In genomic region chr2:73490466-73490865, GRCm38 (mm10) we compare ENCODE assay signal across 17 mouse cellular contexts. TPM values are rescaled to one million over a fixed set of nuclear protein-coding genes. Genes with fewer than 3 reads are reported as not detected.
A peak's percentile ranks its signal among the peaks of the same experiment; 100 is the strongest.
DNase-seq lines count a peak whose midpoint lies in the region; ATAC-seq and TF ChIP-seq lines count a peak whose summit lies in the region.
"Had no signal": no experiment of that assay in that cellular context is flagged by ENCODE, and none has a peak within 500 bp of the region (broad histone marks: within the 10 kb centered on the region; RNA-seq: fewer than 3 reads in every experiment).

No protein-coding gene starts in this region.

- ATAC-seq in intestine, embryonic 14.5 days (replicated peaks; ENCODE audit: low FRiP score, low TSS enrichment, low read depth), result no peak
- ATAC-seq in intestine, postnatal 0 days, result no peak
- ATAC-seq in lung, postnatal 0 days, result peak; percentile 55
- no peak for ATAC-seq in stomach, embryonic 16.5 days (ENCODE audit: insufficient read depth, low FRiP score)

- no peak for DNase-seq in heart, embryonic 10.5 days (ENCODE audit: low spot score)
- DNase-seq in heart, adult 9 months (ENCODE audit: low spot score in 2 of 2), result no peak
- DNase-seq in intestine, embryonic 14.5 days (ENCODE audit: low spot score), result no peak
- no peak for DNase-seq in lung, postnatal 0 days (ENCODE audit: low spot score)
- no peak for DNase-seq in lung, postnatal 10 days
- DNase-seq in gastrocnemius, postnatal 10 days, result no peak
- DNase-seq: adrenal gland, adult 8-10 months; gastrocnemius, postnatal 25 days; kidney, adult 9 months; layer of hippocampus, postnatal 36 days; right cerebral cortex, adult 18-20 months had no signal

- 54% methylated on average over 1 of the region's 1 CpGs for WGBS in heart, embryonic 10.5 days
- 94% methylated on average over 1 of the region's 1 CpGs for WGBS in intestine, embryonic 14.5 days
- WGBS in intestine, postnatal 0 days, result 52% methylated on average over 1 of the region's 1 CpGs
- 22% methylated on average over 1 of the region's 1 CpGs for WGBS in lung, postnatal 0 days
- WGBS in stomach, embryonic 16.5 days, result 80% methylated on average over 1 of the region's 1 CpGs

- H3K9me3 ChIP-seq in heart, embryonic 10.5 days, result no peaks in the 10 kb centered on the region
- H3K9me3 ChIP-seq in intestine, embryonic 14.5 days (ENCODE audit: control insufficient read depth, low read length), result no peaks in the 10 kb centered on the region
- no peaks in the 10 kb centered on the region for H3K9me3 ChIP-seq in intestine, postnatal 0 days (ENCODE audit: control insufficient read depth)
- no peaks in the 10 kb centered on the region for H3K9me3 ChIP-seq in lung, postnatal 0 days (ENCODE audit: low read length)
- H3K9me3 ChIP-seq in stomach, embryonic 16.5 days (replicated peaks; ENCODE audit: control insufficient read depth, low read length), result no peaks in the 10 kb centered on the region
- H3K9me3 ChIP-seq: embryonic facial prominence, embryonic 12.5 days; hindbrain, embryonic 10.5 days; liver, embryonic 15.5 days had no signal

- H3K27me3 ChIP-seq in heart, embryonic 10.5 days (ENCODE audit: insufficient read depth, poor library complexity, severe bottlenecking), result no peaks in the 10 kb centered on the region
- no peaks in the 10 kb centered on the region for H3K27me3 ChIP-seq in intestine, embryonic 14.5 days (replicated peaks; ENCODE audit: control insufficient read depth, insufficient read depth, low read length)
- H3K27me3 ChIP-seq in intestine, postnatal 0 days (replicated peaks; ENCODE audit: control insufficient read depth, insufficient read depth, low read length), result no peaks in the 10 kb centered on the region
- H3K27me3 ChIP-seq in lung, postnatal 0 days (replicated peaks; ENCODE audit: insufficient read depth, low read length), result no peaks in the 10 kb centered on the region
- no peaks in the 10 kb centered on the region for H3K27me3 ChIP-seq in stomach, embryonic 16.5 days (ENCODE audit: control insufficient read depth, insufficient read depth, low read length)
- H3K27me3 ChIP-seq: CH12.LX; embryonic facial prominence, embryonic 12.5 days; liver, embryonic 15.5 days had no signal

- peaks cover 38% of the 10 kb centered on the region for H3K4me1 ChIP-seq in heart, embryonic 10.5 days
- peaks cover 24% of the 10 kb centered on the region for H3K4me1 ChIP-seq in intestine, embryonic 14.5 days (replicated peaks; ENCODE audit: control insufficient read depth, insufficient read depth, low read length)
- H3K4me1 ChIP-seq in intestine, postnatal 0 days (replicated peaks; ENCODE audit: control insufficient read depth, insufficient read depth, low read length), result peaks cover 8% of the 10 kb centered on the region
- H3K4me1 ChIP-seq in lung, postnatal 0 days (ENCODE audit: insufficient read depth, low read depth, low read length), result peaks cover 9% of the 10 kb centered on the region; the same call in 1 of the 2 replicates
- peaks cover 9% of the 10 kb centered on the region for H3K4me1 ChIP-seq in stomach, embryonic 16.5 days (ENCODE audit: control insufficient read depth, insufficient read depth, low read length)

- H3K4me2 ChIP-seq in intestine, embryonic 14.5 days (ENCODE audit: low read length), result no peak overlapping the region
- H3K4me2 ChIP-seq in intestine, postnatal 0 days (replicated peaks; ENCODE audit: low read depth), result no peak overlapping the region
- H3K4me2 ChIP-seq in lung, postnatal 0 days (replicated peaks; ENCODE audit: low read depth, low read length), result no peak overlapping the region
- no peak overlapping the region for H3K4me2 ChIP-seq in stomach, embryonic 16.5 days (ENCODE audit: low read depth, low read length)
- H3K4me2 ChIP-seq: embryonic facial prominence, embryonic 12.5 days; liver, embryonic 15.5 days had no signal

- TF ChIP-seq EP300 in lung, postnatal 0 days (IDR thresholded peaks at IDR 0.05), result no peak

- no peak for TF ChIP-seq CTCF in intestine, postnatal 0 days (IDR thresholded peaks at IDR 0.05; ENCODE audit: low read depth)
- TF ChIP-seq CTCF in lung, postnatal 0 days (IDR thresholded peaks at IDR 0.05), result no peak

- peak overlapping the region; percentile 52 for H3K27ac ChIP-seq in heart, embryonic 10.5 days
- peak overlapping the region; percentile 4; the same call in 1 of the 2 replicates for H3K27ac ChIP-seq in intestine, embryonic 14.5 days (ENCODE audit: low read depth)
- no peak overlapping the region for H3K27ac ChIP-seq in intestine, postnatal 0 days (ENCODE audit: low read depth, low read length)
- H3K27ac ChIP-seq in lung, postnatal 0 days (ENCODE audit: low read length), result 0 out of 2 replicates have a peak overlapping the region, but pooled peaks have one; percentile 1
- H3K27ac ChIP-seq in stomach, embryonic 16.5 days (ENCODE audit: low read length), result 0 out of 2 replicates have a peak overlapping the region, but pooled peaks have one; percentile 12
- H3K27ac ChIP-seq: hindbrain, embryonic 10.5 days; liver, embryonic 15.5 days had no signal

- H3K4me3 ChIP-seq in heart, embryonic 10.5 days, result no peak overlapping the region
- no peak overlapping the region for H3K4me3 ChIP-seq in intestine, embryonic 14.5 days (ENCODE audit: low read depth, low read length)
- no peak overlapping the region for H3K4me3 ChIP-seq in intestine, postnatal 0 days (ENCODE audit: low read depth, low read length)
- no peak overlapping the region for H3K4me3 ChIP-seq in lung, postnatal 0 days (ENCODE audit: low read depth, low read length)
- no peak overlapping the region for H3K4me3 ChIP-seq in stomach, embryonic 16.5 days (replicated peaks; ENCODE audit: low read length)
- H3K4me3 ChIP-seq: embryonic facial prominence, embryonic 12.5 days; hindbrain, embryonic 10.5 days; liver, embryonic 15.5 days had no signal

- H3K9ac ChIP-seq in intestine, embryonic 14.5 days (ENCODE audit: low read length), result no peak overlapping the region
- no peak overlapping the region for H3K9ac ChIP-seq in intestine, postnatal 0 days (ENCODE audit: low read depth, low read length)
- H3K9ac ChIP-seq in lung, postnatal 0 days (replicated peaks; ENCODE audit: low read depth), result no peak overlapping the region
- no peak overlapping the region for H3K9ac ChIP-seq in stomach, embryonic 16.5 days (ENCODE audit: low read length)
- H3K9ac ChIP-seq: embryonic facial prominence, embryonic 12.5 days; liver, embryonic 15.5 days had no signal

- H3K36me3 ChIP-seq in heart, embryonic 10.5 days, result no peaks in the 10 kb centered on the region
- 0 out of 2 replicates have a peak, but pooled peaks cover 3% of the 10 kb centered on the region for H3K36me3 ChIP-seq in intestine, embryonic 14.5 days (ENCODE audit: control insufficient read depth, insufficient read depth, low read length)
- H3K36me3 ChIP-seq in intestine, postnatal 0 days (ENCODE audit: control insufficient read depth, insufficient read depth), result no peaks in the 10 kb centered on the region
- H3K36me3 ChIP-seq in lung, postnatal 0 days (ENCODE audit: insufficient read depth, low read length), result no peaks in the 10 kb centered on the region
- H3K36me3 ChIP-seq in stomach, embryonic 16.5 days (ENCODE audit: control insufficient read depth, insufficient read depth, low read length), result no peaks in the 10 kb centered on the region
- H3K36me3 ChIP-seq: embryonic facial prominence, embryonic 12.5 days; liver, embryonic 15.5 days had no signal

RNA-seq across cellular contexts. Expression of gene Wipf1, which starts 39.1 kb away (rescaled TPM):
- polyA plus RNA-seq in heart, embryonic 10.5 days (2016; fragmentation: Nextera tagmentation; extraction: Ambion mirVana), result 6.8 and 7.8 TPM in 2 replicates
- polyA plus RNA-seq in intestine, embryonic 14.5 days (2014; fragmentation: Nextera tagmentation; extraction: Ambion mirVana), result 13.6 and 14.4 TPM in 2 replicates
- 9.9 and 10.3 TPM in 2 replicates for polyA plus RNA-seq in intestine, postnatal 0 days (2015; fragmentation: Nextera tagmentation; extraction: Ambion mirVana)
- polyA plus RNA-seq in lung, postnatal 0 days (2015; fragmentation: Nextera tagmentation; extraction: Ambion mirVana), result 9.5 and 9.6 TPM in 2 replicates
- polyA plus RNA-seq in stomach, embryonic 16.5 days (2015; fragmentation: Nextera tagmentation; extraction: Ambion mirVana), result 5.6 and 7.0 TPM in 2 replicates
- total RNA-seq in gastrocnemius, postnatal 10 days (2021), result 10 to 100 TPM; 21.5 to 27.6 TPM
